Mouse (Mus musculus) left cerebral cortex, postnatal 14 days (tissue): ENCODE data around the gene C2cd4b. TPM values are rescaled to one million over a fixed set of nuclear protein-coding genes. Genes with fewer than 3 reads are reported as not detected.

Experiments
- DNase-seq, 2 experiments: peaks; one replicate each; pipeline ENCODE4 v3.0.0; 2021 to 2022; ENCODE audit warnings: low spot score in 2 of 2, mixed read lengths in 1 of 2
- intact Hi-C: fragments of 180-260 bp; cut with DNase I; formaldehyde crosslinking; loops from one replicate; pipeline ENCODE4 v1.15.1; 2025
- total RNA-seq, 2 experiments: library from RNA; stranded (reverse); gene quantifications; 2 replicates each; pipeline ENCODE4 v1.2.3; 2021

C2cd4b gene
- total RNA-seq, 2 experiments from 2014 or later: 4.4 to 5.7 TPM

GRCm38 (mm10) chr9:67766948-67767347, 7.7 kb downstream of the C2cd4b start:
- intact Hi-C loops: no loop called here

GRCm38 (mm10) chr9:67768843-67769242, 9.6 kb downstream of the C2cd4b start:
- no peak for DNase-seq
- intact Hi-C loops: no loop called here

More at GRCm38 (mm10) chr9:67766948-67767347, 7.7 kb downstream of the C2cd4b start:
- DNase-seq: no peak

- intact Hi-C loops: no loop called here
- DNase-seq: no peak
These were observed 10.2 kb downstream of the C2cd4b start for GRCm38 (mm10) chr9:67769401-67769800.

GRCm38 (mm10) chr9:67771293-67771692, 12.1 kb downstream of the C2cd4b start:
- DNase-seq: no peak
- intact Hi-C loops: no loop called here

GRCm38 (mm10) chr9:67774201-67774600, 15.0 kb downstream of the C2cd4b start:
- intact Hi-C loops: no loop called here

GRCm38 (mm10) chr9:67778553-67778952, 19.3 kb downstream of the C2cd4b start:
- intact Hi-C loops: no loop called here
- no peak for DNase-seq

More at GRCm38 (mm10) chr9:67774201-67774600, 15.0 kb downstream of the C2cd4b start:
- no peak for DNase-seq

GRCm38 (mm10) chr9:67782786-67783185, 23.5 kb downstream of the C2cd4b start:
- no peak for DNase-seq
- intact Hi-C loops: no loop called here

- DNase-seq: no peak
These were observed 24.2 kb downstream of the C2cd4b start for GRCm38 (mm10) chr9:67783464-67783863.

GRCm38 (mm10) chr9:67783925-67784324, 24.7 kb downstream of the C2cd4b start:
- intact Hi-C loops: no loop called here

More at GRCm38 (mm10) chr9:67783464-67783863, 24.2 kb downstream of the C2cd4b start:
- intact Hi-C loops: no loop called here

GRCm38 (mm10) chr9:67786311-67786710, 27.1 kb downstream of the C2cd4b start:
- DNase-seq: no peak
- intact Hi-C loops: no loop called here

More at GRCm38 (mm10) chr9:67783925-67784324, 24.7 kb downstream of the C2cd4b start:
- DNase-seq: no peak

- DNase-seq: no peak
- intact Hi-C loops: no loop called here
These were observed 28.4 kb downstream of the C2cd4b start for GRCm38 (mm10) chr9:67787671-67788070.

GRCm38 (mm10) chr9:67792405-67792804, 33.2 kb downstream of the C2cd4b start:
- no peak for DNase-seq

GRCm38 (mm10) chr9:67793501-67793900, 34.3 kb downstream of the C2cd4b start:
- intact Hi-C loops: no loop called here
- DNase-seq: no peak

More at GRCm38 (mm10) chr9:67792405-67792804, 33.2 kb downstream of the C2cd4b start:
- intact Hi-C loops: no loop called here

- intact Hi-C loops: no loop called here
- DNase-seq: no peak
These were observed 35.0 kb downstream of the C2cd4b start for GRCm38 (mm10) chr9:67794216-67794615.

GRCm38 (mm10) chr9:67794668-67795067, 35.4 kb downstream of the C2cd4b start:
- no peak for DNase-seq
- intact Hi-C loops: no loop called here

GRCm38 (mm10) chr9:67795205-67795675, 36.0 kb downstream of the C2cd4b start:
- intact Hi-C loops: no loop called here
- peak; percentile 60 to 64 for DNase-seq

GRCm38 (mm10) chr9:67799078-67799819, 40.0 kb downstream of the C2cd4b start:
- no peak for DNase-seq
- intact Hi-C loops: no loop called here

GRCm38 (mm10) chr9:67802241-67802640, 43.0 kb downstream of the C2cd4b start:
- peak; percentile 57 to 75 for DNase-seq
- intact Hi-C loops: loop anchor here (2.0 kb wide), 1 partner anchor 43 kb away; the partner anchor contains the start of gene C2cd4b

GRCm38 (mm10) chr9:67807000-67807399, 47.8 kb downstream of the C2cd4b start:
- DNase-seq: no peak
- intact Hi-C loops: no loop called here

GRCm38 (mm10) chr9:67810527-67810926, 51.3 kb downstream of the C2cd4b start:
- intact Hi-C loops: no loop called here
- no peak for DNase-seq
